Mouse (Mus musculus): Measurements from ENCODE around the gene Fmnl2.

The Fmnl2 gene

GRCm38 (mm10) chr2:53047749-53048387 lies 190.2 kb downstream of the Fmnl2 start:
- no peak for DNase-seq

- peak; percentile 18 for DNase-seq
Measured at GRCm38 (mm10) chr2:53050376-53050775, 192.7 kb downstream of the Fmnl2 start.

- DNase-seq: no peak
Measured at GRCm38 (mm10) chr2:53051502-53051901, 193.8 kb downstream of the Fmnl2 start.

DNA sequence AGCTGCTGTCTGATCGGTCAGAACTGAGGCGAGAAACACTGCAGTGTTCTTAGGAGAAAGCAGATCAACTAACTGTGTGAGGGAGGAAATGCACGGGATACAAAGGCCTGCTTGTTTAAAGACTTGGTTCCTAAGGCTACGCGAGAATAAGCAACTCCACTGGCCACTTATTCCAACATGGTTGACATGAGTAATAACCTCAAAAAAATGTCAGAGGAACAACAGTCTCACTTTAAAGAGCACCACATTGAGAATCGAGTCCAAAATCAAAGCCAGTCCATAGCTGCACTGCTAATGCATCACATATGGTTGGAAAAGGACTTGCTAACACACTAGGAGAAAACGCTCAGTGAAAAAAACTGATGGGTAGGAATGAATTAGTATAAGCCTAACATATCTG lies 196.1 kb downstream of the Fmnl2 start:
- no peak for DNase-seq

GRCm38 (mm10) chr2:53056556-53056955 lies 198.9 kb downstream of the Fmnl2 start:
- no peak for DNase-seq

GRCm38 (mm10) chr2:53057291-53057690 lies 199.6 kb downstream of the Fmnl2 start:
- peak; percentile 39 for DNase-seq

- no peak for DNase-seq
Measured at GRCm38 (mm10) chr2:53061363-53062000, 203.8 kb downstream of the Fmnl2 start.

- no peak for DNase-seq
Measured at GRCm38 (mm10) chr2:53066973-53067372, 209.3 kb downstream of the Fmnl2 start.

DNA sequence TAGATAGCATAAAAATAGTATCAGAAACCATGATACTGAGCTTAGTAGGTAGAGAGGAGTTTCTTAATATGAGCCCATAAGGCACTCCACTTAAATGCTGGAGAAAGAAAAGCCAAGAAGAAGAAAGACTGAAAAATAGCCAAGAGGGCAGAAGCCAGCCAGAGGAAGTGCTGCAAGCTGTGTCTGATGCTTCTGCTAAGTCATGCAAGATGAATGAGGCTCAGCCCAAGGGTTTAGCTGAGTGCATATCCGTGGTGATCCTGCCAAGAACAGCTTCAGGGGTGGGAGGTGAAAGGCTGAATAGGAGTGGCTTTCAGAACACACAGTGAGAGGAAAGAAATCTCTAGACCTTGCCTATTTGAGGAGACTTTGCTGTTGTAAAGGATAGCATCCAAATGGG lies 212.9 kb downstream of the Fmnl2 start:
- peak; percentile 21 for DNase-seq

DNA sequence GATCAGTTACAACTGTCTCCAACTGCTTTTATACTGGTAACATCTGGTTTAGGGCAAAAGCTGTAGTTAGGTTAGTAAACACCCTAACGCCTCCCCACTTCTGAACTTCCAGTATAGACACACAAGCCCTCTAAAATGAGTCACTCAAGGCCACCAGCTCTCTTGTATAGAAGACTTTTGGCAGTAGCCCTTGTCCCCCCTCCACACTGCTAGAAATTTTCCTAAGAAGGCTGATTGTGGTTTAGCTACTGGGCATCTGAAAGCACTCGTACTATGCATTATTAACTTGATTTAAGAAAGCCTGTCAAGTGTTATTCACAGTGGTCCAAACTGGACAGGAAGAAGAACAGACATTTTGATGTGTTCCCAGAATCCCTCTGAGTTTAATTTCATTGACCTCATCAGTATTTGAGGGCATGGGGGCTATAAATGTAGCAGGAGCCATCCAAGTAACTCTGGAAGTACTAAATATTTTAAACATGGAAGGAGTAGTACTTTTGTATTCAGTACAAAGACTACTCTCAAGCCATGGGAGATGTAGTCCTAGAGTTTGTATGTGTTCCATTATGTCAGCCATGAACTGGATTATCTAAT lies 222.1 kb downstream of the Fmnl2 start:
- no peak for DNase-seq

DNA sequence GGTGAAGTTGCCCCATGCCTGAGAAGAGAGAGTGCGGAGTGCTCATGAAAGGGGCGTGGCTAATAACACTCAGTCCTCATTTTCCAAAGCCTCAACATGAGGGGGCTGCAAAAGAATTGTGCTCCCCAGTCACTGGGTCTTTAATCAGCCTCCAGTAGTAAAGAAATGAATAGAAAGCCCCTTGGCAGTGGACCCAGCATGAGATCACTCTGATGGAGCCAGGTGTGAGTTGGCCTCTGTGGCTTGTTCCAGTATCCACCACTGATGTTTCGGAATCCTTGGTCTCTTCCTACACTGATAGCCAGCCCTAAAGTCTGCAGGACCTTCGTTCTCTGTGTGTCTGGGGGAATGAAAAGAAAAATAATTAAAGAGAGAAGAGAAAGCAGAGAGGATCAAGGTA lies 224.4 kb downstream of the Fmnl2 start:
- DNase-seq: no peak

GRCm38 (mm10) chr2:53082501-53082900 lies 224.8 kb downstream of the Fmnl2 start:
- DNase-seq: no peak

DNA sequence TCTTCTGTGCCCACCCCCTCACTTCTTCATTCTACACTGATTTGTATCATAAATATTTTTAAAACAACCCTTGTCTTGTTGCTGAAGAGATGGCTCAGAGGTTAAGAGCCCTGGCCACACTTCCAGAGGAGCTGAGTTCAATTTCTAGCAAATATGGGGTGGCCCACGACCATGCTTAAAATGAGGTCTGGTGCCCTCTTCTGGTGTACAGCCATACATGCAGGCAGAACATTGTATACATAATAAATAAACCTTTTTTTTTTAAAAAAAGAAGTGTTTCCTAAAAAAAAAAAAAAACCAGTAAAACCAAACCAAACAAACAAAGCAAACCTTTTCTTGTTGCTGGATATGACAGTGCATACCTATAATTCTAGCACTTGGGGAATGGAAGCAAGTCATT lies 225.6 kb downstream of the Fmnl2 start:
- no peak for DNase-seq

GRCm38 (mm10) chr2:53085617-53086202 lies 228.1 kb downstream of the Fmnl2 start:
- peak; percentile 43 for DNase-seq

DNA sequence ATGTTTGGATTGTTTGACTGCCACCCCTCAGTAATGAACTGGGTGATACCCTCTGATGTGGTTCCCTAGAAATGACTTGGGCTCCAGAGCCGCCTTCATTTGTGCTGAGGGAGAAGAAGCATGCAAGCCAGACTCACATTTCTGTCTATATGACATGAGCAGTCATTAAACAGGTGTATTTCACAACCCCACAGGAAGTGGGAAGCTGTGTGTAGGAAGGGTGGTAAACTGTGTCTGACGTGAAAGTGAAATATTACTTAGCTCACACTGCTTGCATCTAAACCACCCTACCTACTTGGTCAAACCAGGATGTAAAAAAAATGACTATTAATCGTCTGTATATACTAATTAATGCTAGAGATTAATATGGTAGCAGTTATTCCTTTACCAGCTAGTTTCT lies 231.1 kb downstream of the Fmnl2 start:
- no peak for DNase-seq

- DNase-seq: no peak
Measured at GRCm38 (mm10) chr2:53095031-53095430, 237.4 kb downstream of the Fmnl2 start.

DNA sequence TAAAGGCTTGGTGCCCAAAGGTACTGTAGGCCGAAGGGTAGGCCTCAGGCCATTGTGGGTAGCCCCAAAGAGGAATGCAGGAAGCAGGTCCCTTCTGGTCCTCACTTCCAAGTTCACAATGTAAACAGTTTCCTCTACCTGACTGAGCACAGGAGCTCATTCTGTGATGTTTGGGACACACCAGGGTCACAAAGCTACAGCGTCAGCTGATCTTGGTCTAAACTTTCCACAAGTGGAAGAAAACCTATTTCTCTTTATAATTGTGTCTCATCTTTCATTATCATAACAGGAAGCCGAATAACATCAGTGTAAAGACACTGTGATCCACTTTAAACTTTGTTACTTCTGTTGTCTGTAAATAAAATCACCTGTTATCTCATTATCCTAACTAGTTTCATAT lies 237.8 kb downstream of the Fmnl2 start:
- no peak for DNase-seq

GRCm38 (mm10) chr2:53100093-53100492 lies 242.4 kb downstream of the Fmnl2 start:
- no peak for DNase-seq

GRCm38 (mm10) chr2:53101885-53102740 lies 244.5 kb downstream of the Fmnl2 start:
- DNase-seq: no peak

GRCm38 (mm10) chr2:53102901-53103300 lies 245.2 kb downstream of the Fmnl2 start:
- no peak for DNase-seq

GRCm38 (mm10) chr2:53105408-53105807 lies 247.7 kb downstream of the Fmnl2 start:
- DNase-seq: no peak

- peak; percentile 10 for DNase-seq
Measured at GRCm38 (mm10) chr2:53106056-53106455, 248.4 kb downstream of the Fmnl2 start.

- DNase-seq: no peak
Measured at GRCm38 (mm10) chr2:53106472-53106871, 248.8 kb downstream of the Fmnl2 start.

All from right cerebral cortex, adult 18-20 months (tissue).